Mouse (Mus musculus): ENCODE measurements around the gene Gm6356. TPM values are rescaled to one million over a fixed set of nuclear protein-coding genes. Genes with fewer than 3 reads are reported as not detected.

The Gm6356 gene
- polyA plus RNA-seq (2015; fragmentation: Illumina TruSeq; extraction: RNeasy Lipid Tissue Mini Kit (QIAGEN cat#74804); ENCODE audit: low read depth, low replicate concordance) = not detected

DNA sequence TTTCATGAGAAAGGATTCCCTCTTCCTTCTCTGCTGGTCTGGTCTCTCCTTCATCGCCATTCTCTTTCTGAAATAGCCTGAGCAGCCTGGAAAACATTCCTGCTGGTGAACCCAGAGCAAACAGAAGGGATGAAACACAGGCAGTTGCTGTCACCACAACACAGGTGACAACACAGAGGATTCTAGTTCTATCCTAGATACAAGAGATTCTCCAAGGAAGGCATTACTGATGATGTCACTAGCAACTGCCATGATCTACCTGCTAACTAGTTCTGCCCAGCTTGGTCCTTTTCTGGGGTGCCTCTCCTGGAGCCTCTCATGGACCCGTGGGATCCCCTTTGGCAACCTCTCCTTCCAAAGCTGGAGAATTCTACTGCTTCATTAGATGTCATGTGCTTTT is at the start of gene Gm6356:
Gene Gm6356 (minus strand): TSS at position 101 of the 400 bp plus-strand sequence.

Other genes starting within 250 kb of the Gm6356 start
- gene Gm3636, start 231.5 kb downstream of the Gm6356 start, polyA plus RNA-seq (2015; fragmentation: Illumina TruSeq; extraction: RNeasy Lipid Tissue Mini Kit (QIAGEN cat#74804); ENCODE audit: low read depth, low replicate concordance) = 8.3 TPM
- gene Gm8362, start 199.4 kb downstream of the Gm6356 start, polyA plus RNA-seq (2015; fragmentation: Illumina TruSeq; extraction: RNeasy Lipid Tissue Mini Kit (QIAGEN cat#74804); ENCODE audit: low read depth, low replicate concordance) = not detected
- not detected for gene Gm3642, start 133.5 kb downstream of the Gm6356 start, polyA plus RNA-seq (2015; fragmentation: Illumina TruSeq; extraction: RNeasy Lipid Tissue Mini Kit (QIAGEN cat#74804); ENCODE audit: low read depth, low replicate concordance)
- 4.0 TPM for gene Gm3667, start 83.9 kb downstream of the Gm6356 start, polyA plus RNA-seq (2015; fragmentation: Illumina TruSeq; extraction: RNeasy Lipid Tissue Mini Kit (QIAGEN cat#74804); ENCODE audit: low read depth, low replicate concordance)
- gene Gm10406, start 53.6 kb upstream of the Gm6356 start, polyA plus RNA-seq (2015; fragmentation: Illumina TruSeq; extraction: RNeasy Lipid Tissue Mini Kit (QIAGEN cat#74804); ENCODE audit: low read depth, low replicate concordance) = 0.82 TPM
- gene Gm3685, start 71.2 kb upstream of the Gm6356 start, polyA plus RNA-seq (2015; fragmentation: Illumina TruSeq; extraction: RNeasy Lipid Tissue Mini Kit (QIAGEN cat#74804); ENCODE audit: low read depth, low replicate concordance) = not detected
- gene Gm3696, start 126.8 kb upstream of the Gm6356 start, polyA plus RNA-seq (2015; fragmentation: Illumina TruSeq; extraction: RNeasy Lipid Tissue Mini Kit (QIAGEN cat#74804); ENCODE audit: low read depth, low replicate concordance) = 5.1 TPM
- gene Gm6676, start 151.6 kb upstream of the Gm6356 start, polyA plus RNA-seq (2015; fragmentation: Illumina TruSeq; extraction: RNeasy Lipid Tissue Mini Kit (QIAGEN cat#74804); ENCODE audit: low read depth, low replicate concordance) = not detected
- 3.8 TPM for gene Gm3512, start 200.7 kb upstream of the Gm6356 start, polyA plus RNA-seq (2015; fragmentation: Illumina TruSeq; extraction: RNeasy Lipid Tissue Mini Kit (QIAGEN cat#74804); ENCODE audit: low read depth, low replicate concordance)
- gene Gm16434, start 220.7 kb upstream of the Gm6356 start, polyA plus RNA-seq (2015; fragmentation: Illumina TruSeq; extraction: RNeasy Lipid Tissue Mini Kit (QIAGEN cat#74804); ENCODE audit: low read depth, low replicate concordance) = not detected